ENCODE assay signal across 8 mouse cellular contexts in genomic region chr13:56702469-56703221, GRCm38 (mm10). TPM values are rescaled to one million over a fixed set of nuclear protein-coding genes. Genes with fewer than 3 reads are reported as not detected.
DNase-seq lines count a peak whose midpoint lies in the region; ATAC-seq lines count a peak whose summit lies in the region.

Smad5 (plus strand) TSS chr13:56703010.

- peak within 1 kb of the TSS; percentile 72 for H3K4me2 ChIP-seq in hindbrain, embryonic 11.5 days (replicated peaks; ENCODE audit: low read depth, low read length)

- peak within 1 kb of the TSS; percentile 54 for H3K4me3 ChIP-seq in hindbrain, embryonic 11.5 days (ENCODE audit: low read depth, low read length)

- no peaks in the 10 kb centered on the region for H3K36me3 ChIP-seq in hindbrain, embryonic 11.5 days (ENCODE audit: control insufficient read depth, insufficient read depth, low read length)

- H3K9ac ChIP-seq in hindbrain, embryonic 11.5 days (ENCODE audit: low read depth, low read length) = peak within 1 kb of the TSS; percentile 97

- H3K27ac ChIP-seq in hindbrain, embryonic 11.5 days (ENCODE audit: low read depth, low read length) = peak within 1 kb of the TSS; percentile 98

- 3% methylated on average over 51 of the region's 62 CpGs for WGBS in hindbrain, embryonic 11.5 days

- H3K9me3 ChIP-seq in hindbrain, embryonic 11.5 days (ENCODE audit: control insufficient read depth, low read length) = no peaks in the 10 kb centered on the region

- H3K4me1 ChIP-seq in hindbrain, embryonic 11.5 days (replicated peaks; ENCODE audit: control insufficient read depth, insufficient read depth, low read length) = peaks cover 2% of the 10 kb centered on the region; the same call in 1 of the 2 replicates

- no peaks in the 10 kb centered on the region for H3K27me3 ChIP-seq in hindbrain, embryonic 11.5 days (ENCODE audit: control insufficient read depth, insufficient read depth, low read length)

- ATAC-seq in hindbrain, embryonic 11.5 days (ENCODE audit: low FRiP score) = peak; percentile 91

- DNase-seq in Muller cell, postnatal 12 days (ENCODE audit: inconsistent ontology term) = peak; percentile 97
- peak; percentile 87 for DNase-seq in cerebellum, adult 8-10 months
- peak; percentile 62 to 85 for DNase-seq in frontal cortex, postnatal 10 days (ENCODE audit: low spot score in 2 of 2)
- peak; percentile 97 for DNase-seq in hindbrain, embryonic 11.5 days (ENCODE audit: low spot score)
- peak; percentile 70 to 81 for DNase-seq in layer of hippocampus, postnatal 25 days (ENCODE audit: extremely low spot score in 1 of 2, low spot score in 1 of 2)
- DNase-seq in lung, postnatal 14 days = peak; percentile 87
- DNase-seq in ovary, postnatal 36 days (ENCODE audit: low spot score) = peak; percentile 91
- peak; percentile 70 for DNase-seq in thymus, postnatal 25 days

RNA-seq across cellular contexts. Expression of gene Smad5, which starts in this region (rescaled TPM):
- polyA plus RNA-seq in hindbrain, embryonic 11.5 days (2014; fragmentation: Nextera tagmentation; extraction: Ambion mirVana) = 47.8 and 50.9 TPM in 2 replicates
- total RNA-seq in layer of hippocampus, postnatal 25 days (2021) = 10 to 100 TPM; 23.3 to 26.3 TPM

Comparison
In these comparisons a context has a peak if more than half of its experiments do, and no peak if none do; other contexts are left out.
1. Peak in every context shown above with its lines: DNase-seq, ATAC-seq, H3K4me3 ChIP-seq and H3K27ac ChIP-seq.